Mouse (Mus musculus) hindbrain, embryonic 16.5 days (tissue): ENCODE results near the gene Itpr1. TPM values are rescaled to one million over a fixed set of nuclear protein-coding genes. Genes with fewer than 3 reads are reported as not detected.
A peak's percentile ranks its signal among the peaks of the same experiment; 100 is the strongest.

ENCODE experiments used
- ATAC-seq: fragments of 200-750 bp; cut with Nextera tagmentation; 2 replicates; pipeline ENCODE4 v1.8.0; 2017; ENCODE audit warnings: moderate TSS enrichment, moderate library complexity
- H3K27ac ChIP-seq: fragments of 300-500 bp; sonication (generic); 2 replicates; pipeline ENCODE4 v1.5.1; 2014; ENCODE audit warnings: low read depth, mild to moderate bottlenecking, control low read depth, low read length, moderate library complexity
- H3K27me3 ChIP-seq: fragments of 300-500 bp; sonication (generic); replicated peaks from 2 replicates; pipeline ENCODE4 v1.6.1; 2014; ENCODE audit warnings: low read length; ENCODE audit not compliant: control insufficient read depth, insufficient read depth
- H3K36me3 ChIP-seq: fragments of 300-500 bp; sonication (generic); 2 replicates; pipeline ENCODE4 v1.6.1; 2014; ENCODE audit warnings: mild to moderate bottlenecking, low read length, moderate library complexity, mixed read lengths; ENCODE audit not compliant: control insufficient read depth, insufficient read depth
- H3K4me1 ChIP-seq: fragments of 300-500 bp; sonication (generic); 2 replicates; pipeline ENCODE4 v1.6.1; 2014; ENCODE audit warnings: low read depth, low read length; ENCODE audit not compliant: control insufficient read depth, insufficient read depth
- H3K4me2 ChIP-seq: fragments of 300-500 bp; sonication (generic); 2 replicates; pipeline ENCODE4 v1.6.1; 2014; ENCODE audit warnings: mild to moderate bottlenecking, low read length, control low read depth, moderate library complexity
- H3K4me3 ChIP-seq: fragments of 300-500 bp; sonication (generic); 2 replicates; pipeline ENCODE4 v1.5.1; 2014; ENCODE audit warnings: mild to moderate bottlenecking, low read length, control low read depth, moderate library complexity
- H3K9ac ChIP-seq: fragments of 300-500 bp; sonication (generic); 2 replicates; pipeline ENCODE4 v1.6.1; 2014; ENCODE audit warnings: low read depth, mild to moderate bottlenecking, control low read depth, low read length, moderate library complexity
- H3K9me3 ChIP-seq: fragments of 300-500 bp; sonication (generic); 2 replicates; pipeline ENCODE4 v1.6.1; 2014; ENCODE audit warnings: mild to moderate bottlenecking, low read length, moderate library complexity; ENCODE audit not compliant: control insufficient read depth
- WGBS: fragments of 180-500 bp; shearing (Covaris S2); extraction: QIAGEN DNeasy Blood & Tissue Kit; methylation state at CpG from one replicate; pipeline ENCODE4 v1.1.7; 2014; 5-methylcytosine and 5-hydroxymethylcytosine counted together
- polyA plus RNA-seq: library from polyadenylated mRNA; unstranded; fragments of >200 nt; fragmentation: Nextera tagmentation; extraction: Ambion mirVana; gene quantifications from 2 replicates; pipeline ENCODE4 v1.2.1, GENCODE M21; 2015

Itpr1 gene
- polyA plus RNA-seq, 1 experiment from 2014 or later: 5.6 TPM

- Histone ChIP-seq H3K36me3 (no peaks in the 10 kb centered on the region), H3K9me3 (no peaks in the 10 kb centered on the region), H3K4me1 (no peaks in the 10 kb centered on the region; the same call in 1 of the 2 replicates), H3K27me3 (no peaks in the 10 kb centered on the region), H3K4me3 (no peak overlapping the region), H3K27ac (no peak overlapping the region), H3K4me2 (no peak overlapping the region), H3K9ac (no peak overlapping the region)
- no peak for ATAC-seq
- 82% methylated on average over 5 of the region's 5 CpGs for WGBS
These were observed 5.9 kb upstream of the Itpr1 start for GRCm38 (mm10) chr6:108206914-108207566.

GRCm38 (mm10) chr6:108211896-108212880 is 708 bp upstream of the Itpr1 start:
- Histone ChIP-seq H3K27ac (no peak overlapping the region), H3K9me3 (no peaks in the 10 kb centered on the region), H3K36me3 (no peaks in the 10 kb centered on the region), H3K4me1 (peaks cover 7% of the 10 kb centered on the region), H3K9ac (peak overlapping the region; percentile 51), H3K27me3 (no peaks in the 10 kb centered on the region), H3K4me2 (peak overlapping the region; percentile 97), H3K4me3 (peak overlapping the region; percentile 80)
- 6% methylated on average over 36 of the region's 36 CpGs for WGBS
- no peak for ATAC-seq

- peak overlapping the region; percentile 97 for H3K4me2 ChIP-seq
- under 1% methylated on average over 28 of the region's 29 CpGs for WGBS
- no peaks in the 10 kb centered on the region for H3K36me3 ChIP-seq
- peak overlapping the region; percentile 80 for H3K4me3 ChIP-seq
- H3K4me1 ChIP-seq: peaks cover 7% of the 10 kb centered on the region
- H3K27me3 ChIP-seq: no peaks in the 10 kb centered on the region
- H3K9ac ChIP-seq: peak overlapping the region; percentile 74
- H3K27ac ChIP-seq: no peak overlapping the region
- H3K9me3 ChIP-seq: no peaks in the 10 kb centered on the region
- ATAC-seq: no peak
These were observed 791 bp downstream of the Itpr1 start for GRCm38 (mm10) chr6:108213481-108214293.

- no peaks in the 10 kb centered on the region for H3K27me3 ChIP-seq
- H3K27ac ChIP-seq: no peak overlapping the region
- H3K36me3 ChIP-seq: no peaks in the 10 kb centered on the region
- H3K4me1 ChIP-seq: peaks cover 7% of the 10 kb centered on the region
- peak overlapping the region; percentile 74; the same call in 1 of the 2 replicates for H3K9ac ChIP-seq
- H3K4me3 ChIP-seq: peak overlapping the region; percentile 80
- 12% methylated on average over 10 of the region's 10 CpGs for WGBS
- no peaks in the 10 kb centered on the region for H3K9me3 ChIP-seq
- ATAC-seq: no peak
- H3K4me2 ChIP-seq: peak overlapping the region; percentile 97
These were observed 1.5 kb downstream of the Itpr1 start for GRCm38 (mm10) chr6:108214294-108214925.

GRCm38 (mm10) chr6:108216091-108216490 is 3.2 kb downstream of the Itpr1 start:
- Histone ChIP-seq H3K4me2 (no peak overlapping the region), H3K9ac (no peak overlapping the region), H3K36me3 (no peaks in the 10 kb centered on the region), H3K27ac (no peak overlapping the region), H3K9me3 (no peaks in the 10 kb centered on the region), H3K27me3 (no peaks in the 10 kb centered on the region), H3K4me3 (no peak overlapping the region), H3K4me1 (peaks cover 7% of the 10 kb centered on the region)
- 80% methylated on average over 5 of the region's 5 CpGs for WGBS
- ATAC-seq: no peak

GRCm38 (mm10) chr6:108216832-108217231 is 3.9 kb downstream of the Itpr1 start:
- no peaks in the 10 kb centered on the region for H3K36me3 ChIP-seq
- no peak overlapping the region for H3K9ac ChIP-seq
- H3K27me3 ChIP-seq: no peaks in the 10 kb centered on the region
- WGBS: 92% methylated on average over 8 of the region's 8 CpGs
- H3K4me2 ChIP-seq: no peak overlapping the region
- ATAC-seq: no peak
- H3K27ac ChIP-seq: no peak overlapping the region
- no peaks in the 10 kb centered on the region for H3K9me3 ChIP-seq
- no peak overlapping the region for H3K4me3 ChIP-seq
- H3K4me1 ChIP-seq: peaks cover 7% of the 10 kb centered on the region

- no peak overlapping the region for H3K9ac ChIP-seq
- H3K4me3 ChIP-seq: no peak overlapping the region
- H3K9me3 ChIP-seq: no peaks in the 10 kb centered on the region
- peaks cover 7% of the 10 kb centered on the region for H3K4me1 ChIP-seq
- H3K27ac ChIP-seq: no peak overlapping the region
- 98% methylated on average over 3 of the region's 3 CpGs for WGBS
- no peaks in the 10 kb centered on the region for H3K36me3 ChIP-seq
- no peak for ATAC-seq
- no peak overlapping the region for H3K4me2 ChIP-seq
- no peaks in the 10 kb centered on the region for H3K27me3 ChIP-seq
These were observed 5.1 kb downstream of the Itpr1 start for GRCm38 (mm10) chr6:108217987-108218386.

- Histone ChIP-seq H3K9ac (no peak overlapping the region), H3K4me2 (no peak overlapping the region), H3K27ac (no peak overlapping the region), H3K9me3 (no peaks in the 10 kb centered on the region), H3K36me3 (no peaks in the 10 kb centered on the region), H3K4me3 (no peak overlapping the region), H3K27me3 (no peaks in the 10 kb centered on the region), H3K4me1 (no peaks in the 10 kb centered on the region)
- no peak for ATAC-seq
- WGBS: 64% methylated on average over 5 of the region's 5 CpGs
These were observed 9.5 kb downstream of the Itpr1 start for GRCm38 (mm10) chr6:108222435-108222834.
